Mouse (Mus musculus) small intestine, adult 2 months (tissue): ENCODE data around the gene Coro7.

Experiments used
- CTCF ChIP-seq: fragments of 200-500 bp; IDR thresholded peaks from 2 replicates; pipeline ENCODE4 v1.5.1; 2012; ENCODE audit warnings: low read depth, mild to moderate bottlenecking, control low read depth, inconsistent platforms, low read length, moderate library complexity, mixed read lengths; ENCODE audit not compliant: insufficient replicate concordance, insufficient read length; ENCODE audit errors: extremely low read depth
- POLR2A ChIP-seq: fragments of 200-500 bp; IDR thresholded peaks from 2 replicates; pipeline ENCODE4 v1.6.1; 2012; ENCODE audit warnings: low read depth, mild to moderate bottlenecking, control low read depth, inconsistent platforms, low read length, moderate library complexity

GRCm38 (mm10) chr16:4602766-4603452 lies 76.7 kb downstream of the Coro7 start:
- no peak for TF ChIP-seq CTCF
- no peak for TF ChIP-seq POLR2A
